Mouse (Mus musculus) liver, embryonic 14.5 days (tissue): ENCODE measurements at regions not wholly inside any gene's neighbourhood (a gene's known extent, or its start where the extent isn't known, plus 50 kb on each side); places are given as distances from the start of the nearest gene placed in this dataset.

Experiments used
- CTCF ChIP-seq: IDR thresholded peaks from 2 replicates; pipeline ENCODE4 v1.5.1; 2016; ENCODE audit warnings: antibody characterized with exemption, low read depth, control low read depth
- EP300 ChIP-seq: IDR thresholded peaks from 2 replicates; pipeline ENCODE4 v1.6.1; 2016; ENCODE audit warnings: antibody characterized with exemption, low read depth

- TF ChIP-seq CTCF = no peak
- peak; percentile 45 for TF ChIP-seq EP300
Observed at GRCm38 (mm10) chr2:92678999-92679704, 79.6 kb downstream of the Chst1 start.
